Mouse (Mus musculus) thymus, adult 2 months (tissue): ENCODE results near the gene Ccdc106. TPM values are rescaled to one million over a fixed set of nuclear protein-coding genes. Genes with fewer than 3 reads are reported as not detected.
"Not testable (repeated sequence)": the region's sequence is repeated elsewhere in the genome, so short reads cannot be mapped to it uniquely, and the experiment has no call there.

Source experiments
- DNase-seq: peaks from one replicate; pipeline ENCODE4 v3.0.0; 2021
- H3K27ac ChIP-seq: fragments of 200-500 bp; 2 replicates; pipeline ENCODE4 v1.5.1; 2012; ENCODE audit warnings: low read length, control low read depth; ENCODE audit not compliant: control insufficient read depth, insufficient read depth
- H3K27me3 ChIP-seq: fragments of 200-500 bp; 2 replicates; pipeline ENCODE4 v1.6.1; 2012; ENCODE audit warnings: mild to moderate bottlenecking, low read length, moderate library complexity, mixed read lengths; ENCODE audit not compliant: control insufficient read depth, insufficient read depth
- H3K36me3 ChIP-seq: fragments of 200-500 bp; 2 replicates; pipeline ENCODE4 v1.6.1; 2012; ENCODE audit warnings: mild to moderate bottlenecking, low read length, moderate library complexity; ENCODE audit not compliant: control insufficient read depth, insufficient read depth
- H3K4me1 ChIP-seq: fragments of 200-500 bp; replicated peaks from 2 replicates; pipeline ENCODE4 v1.6.1; 2012; ENCODE audit warnings: low read length; ENCODE audit not compliant: control insufficient read depth, insufficient read depth
- H3K4me3 ChIP-seq: fragments of 200-500 bp; 2 replicates; pipeline ENCODE4 v1.5.1; 2012; ENCODE audit warnings: mild to moderate bottlenecking, low read length, control low read depth, moderate library complexity; ENCODE audit not compliant: control insufficient read depth, insufficient read depth
- CTCF ChIP-seq: fragments of 200-500 bp; IDR thresholded peaks from 2 replicates; pipeline ENCODE4 v1.5.1; 2012; ENCODE audit warnings: mild to moderate bottlenecking, control low read depth, low read length, moderate library complexity, borderline replicate concordance; ENCODE audit not compliant: control insufficient read depth, poor library complexity, insufficient read depth; ENCODE audit errors: extremely low read depth
- POLR2A ChIP-seq: fragments of 200-500 bp; IDR thresholded peaks from 2 replicates; pipeline ENCODE4 v1.6.1; 2012; ENCODE audit warnings: mild to moderate bottlenecking, low read length, control low read depth, moderate library complexity; ENCODE audit not compliant: control insufficient read depth, poor library complexity, insufficient read depth; ENCODE audit errors: extremely low read depth
- WGBS: fragments of 180-500 bp; shearing (Covaris S2); methylation state at CpG from one replicate; pipeline ENCODE4 v1.1.7; 2018; 5-methylcytosine and 5-hydroxymethylcytosine counted together
- polyA plus RNA-seq: library from polyadenylated mRNA; depleted of rRNA; stranded (reverse); fragments of >200 nt; gene quantifications from 2 replicates; pipeline ENCODE4 v1.2.3, GENCODE M21; 2012

Ccdc106 gene
- polyA plus RNA-seq, 1 experiment = 0.97 TPM

DNA sequence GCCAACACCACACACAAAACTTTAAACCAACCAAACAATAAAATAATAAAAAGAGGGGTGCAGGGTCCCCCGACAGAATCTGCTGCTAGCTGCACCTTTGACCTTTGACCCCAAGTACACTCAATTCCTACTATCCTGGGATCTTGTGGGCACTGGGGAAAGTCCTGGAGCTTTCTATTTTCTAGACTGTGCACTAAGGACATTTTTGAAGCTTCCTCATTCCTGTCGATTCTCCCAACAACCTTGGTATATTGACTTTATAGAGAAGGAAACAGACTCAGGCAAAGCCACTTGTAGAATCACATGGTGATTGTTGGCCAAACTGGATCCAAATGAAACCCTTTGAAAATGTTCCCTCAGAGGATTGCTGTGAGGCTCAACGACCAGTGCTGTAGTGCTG, 4.3 kb upstream of the Ccdc106 start:
- H3K27ac ChIP-seq = peak overlapping the region; percentile 56
- peak overlapping the region; percentile 67; the same call in 1 of the 2 replicates for H3K4me3 ChIP-seq
- no peaks in the 10 kb centered on the region for H3K27me3 ChIP-seq
- H3K4me1 ChIP-seq = peaks cover 4% of the 10 kb centered on the region
- peaks cover 16% of the 10 kb centered on the region for H3K36me3 ChIP-seq
- TF ChIP-seq CTCF = no peak
- no peak for TF ChIP-seq POLR2A
- 41% methylated on average over 3 of the region's 3 CpGs for WGBS
- DNase-seq = no peak

- peaks cover 8% of the 10 kb centered on the region for H3K36me3 ChIP-seq
- WGBS = 96% methylated on average over 2 of the region's 2 CpGs
- no peak overlapping the region for H3K4me3 ChIP-seq
- no peak overlapping the region for H3K27ac ChIP-seq
- DNase-seq = no peak
- no peaks in the 10 kb centered on the region for H3K27me3 ChIP-seq
- TF ChIP-seq POLR2A = no peak
- H3K4me1 ChIP-seq = peaks cover 10% of the 10 kb centered on the region
These were observed 3.4 kb upstream of the Ccdc106 start for GRCm38 (mm10) chr7:5016920-5017319.

- Histone ChIP-seq H3K4me3 (no peak overlapping the region), H3K27ac (no peak overlapping the region), H3K36me3 (peaks cover 7% of the 10 kb centered on the region), H3K4me1 (peaks cover 12% of the 10 kb centered on the region), H3K27me3 (no peaks in the 10 kb centered on the region)
- 95% methylated on average over 16 of the region's 16 CpGs for WGBS
- TF ChIP-seq CTCF (no peak), POLR2A (no peak)
- peak; percentile 40 for DNase-seq
These were observed 3.0 kb upstream of the Ccdc106 start for GRCm38 (mm10) chr7:5017352-5017751.

GRCm38 (mm10) chr7:5017931-5018330, 2.4 kb upstream of the Ccdc106 start:
- Histone ChIP-seq H3K4me3 (no peak overlapping the region), H3K27me3 (no peaks in the 10 kb centered on the region), H3K36me3 (peaks cover 4% of the 10 kb centered on the region; the same call in 1 of the 2 replicates), H3K4me1 (peaks cover 12% of the 10 kb centered on the region), H3K27ac (no peak overlapping the region)
- DNase-seq = no peak
- TF ChIP-seq CTCF = no peak
- no peak for TF ChIP-seq POLR2A
- WGBS = 98% methylated on average over 21 of the region's 21 CpGs

- H3K27me3 ChIP-seq, DNase-seq, H3K4me3 ChIP-seq, H3K36me3 ChIP-seq: not testable (repeated sequence)
- Histone ChIP-seq H3K4me1 (peaks cover 12% of the 10 kb centered on the region), H3K27ac (peak overlapping the region; percentile 49; the same call in 1 of the 2 replicates)
- WGBS = 27% methylated on average over 8 of the region's 8 CpGs
These were observed 777 bp upstream of the Ccdc106 start for GRCm38 (mm10) chr7:5019576-5019975.

GRCm38 (mm10) chr7:5020685-5021084, 332 bp downstream of the Ccdc106 start:
- Histone ChIP-seq H3K27ac (peak overlapping the region; percentile 62), H3K27me3 (no peaks in the 10 kb centered on the region), H3K4me3 (peak overlapping the region; percentile 66), H3K4me1 (peaks cover 12% of the 10 kb centered on the region), H3K36me3 (0 out of 2 replicates have a peak, but pooled peaks cover 4% of the 10 kb centered on the region)
- TF ChIP-seq POLR2A (no peak), CTCF (no peak)
- DNase-seq = no peak
- WGBS = under 1% methylated on average over 15 of the region's 15 CpGs

GRCm38 (mm10) chr7:5021197-5021596, 844 bp downstream of the Ccdc106 start:
- WGBS = 54% methylated on average over 5 of the region's 5 CpGs
- TF ChIP-seq POLR2A (no peak), CTCF (no peak)
- Histone ChIP-seq H3K4me1 (peaks cover 12% of the 10 kb centered on the region), H3K27ac (peak overlapping the region; percentile 62; the same call in 1 of the 2 replicates), H3K27me3 (no peaks in the 10 kb centered on the region), H3K36me3 (0 out of 2 replicates have a peak, but pooled peaks cover 4% of the 10 kb centered on the region), H3K4me3 (peak overlapping the region; percentile 66)
- DNase-seq = no peak
